Mouse (Mus musculus): ENCODE results near the gene Zfp26. TPM values are rescaled to one million over a fixed set of nuclear protein-coding genes. Genes with fewer than 3 reads are reported as not detected.

Gene Zfp26
- 1 to 10 TPM; 7.6 to 8.5 TPM for total RNA-seq (2021)
- long read RNA-seq, experiment 1, full-length matches to known transcripts, result 1 of 2 reads
- long read RNA-seq, experiment 1, partial matches to known transcripts, result 0 of 2 reads
- long read RNA-seq, experiment 1, other reads (novel, unspliced or antisense), result 1 of 2 reads
- long read RNA-seq, experiment 2, full-length matches to known transcripts, result 1 of 3 reads
- long read RNA-seq, experiment 2, partial matches to known transcripts, result 0 of 3 reads
- long read RNA-seq, experiment 2, other reads (novel, unspliced or antisense), result 2 of 3 reads

DNA sequence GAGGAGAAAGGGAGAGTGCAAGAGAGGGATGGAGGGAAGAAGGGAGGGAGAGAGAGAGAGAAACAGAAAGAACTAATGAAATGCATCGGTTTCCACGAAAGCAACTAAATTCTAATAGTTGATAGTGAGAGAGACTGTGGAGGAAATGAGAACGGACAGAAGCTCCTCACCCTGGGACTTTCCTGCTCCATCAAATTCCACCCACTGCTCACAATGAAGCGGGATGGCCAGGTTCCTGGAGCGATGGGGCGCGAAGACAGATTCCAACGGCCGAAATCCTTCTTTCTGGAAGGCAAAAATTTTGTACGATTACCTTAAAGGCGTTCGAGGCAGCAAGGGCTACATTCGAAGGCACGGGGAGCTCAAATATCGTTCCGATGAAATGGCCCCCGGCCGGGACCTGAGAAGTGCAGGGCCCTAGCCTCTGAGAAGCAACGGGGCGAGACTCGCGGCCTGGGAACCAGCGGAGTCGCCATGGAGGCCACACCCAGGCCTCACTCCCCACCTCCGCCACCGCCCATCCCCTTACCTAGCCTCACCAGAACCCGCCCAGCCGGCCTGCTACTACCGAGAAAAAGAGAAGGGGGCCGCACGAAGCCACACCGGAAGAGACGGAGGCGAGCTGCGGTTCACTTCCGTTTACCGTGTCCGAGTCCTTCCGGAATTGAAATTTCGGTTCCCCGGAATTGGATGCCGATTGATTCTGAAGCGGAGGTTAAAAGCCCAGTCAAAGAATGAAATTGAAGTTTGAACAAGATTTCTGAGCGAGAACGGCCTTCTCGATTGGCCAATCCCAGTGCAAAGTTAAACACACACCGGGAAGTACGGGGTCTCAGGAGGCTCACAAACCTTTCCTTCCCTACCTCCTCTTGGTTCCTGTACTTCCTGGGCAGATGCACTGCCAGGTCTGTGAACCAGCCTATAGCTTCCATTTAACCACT, at the start of gene Zfp26:
TSS of gene Zfp26 (minus strand) at position 786 of the 941 bp plus-strand sequence.
- peak; percentile 65 for DNase-seq
- intact Hi-C loops (cut with DNase I; ENCODE audit: low total_unique reads), result no loop called here

GRCm38 (mm10) chr9:20509676-20510075, 49.7 kb upstream of the Zfp26 start:
- DNase-seq, result no peak
- intact Hi-C loops (cut with DNase I; ENCODE audit: low total_unique reads), result no loop called here

DNA sequence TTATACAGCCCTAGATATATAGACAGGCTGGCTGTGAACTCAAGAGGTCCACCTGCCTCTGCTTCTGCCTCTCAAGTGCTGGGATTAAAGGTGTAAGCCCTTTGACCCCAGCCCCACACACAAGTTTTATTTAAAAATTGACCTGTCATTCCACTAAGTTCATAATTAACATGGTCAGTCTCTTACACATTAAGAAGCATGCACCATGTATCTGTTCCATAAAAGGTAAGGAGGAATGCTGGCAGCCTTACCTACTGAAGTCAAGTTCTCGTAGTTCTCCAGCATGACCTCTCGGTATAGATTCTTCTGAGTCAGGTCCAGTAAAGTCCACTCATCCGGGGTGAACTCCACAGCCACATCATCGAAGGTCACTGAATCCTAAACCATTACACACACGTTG, 44.8 kb upstream of the Zfp26 start:
- intact Hi-C loops (cut with DNase I; ENCODE audit: low total_unique reads), result no loop called here
- DNase-seq, result no peak

GRCm38 (mm10) chr9:20493281-20493680, 33.3 kb upstream of the Zfp26 start:
- no peak for DNase-seq
- intact Hi-C loops (cut with DNase I; ENCODE audit: low total_unique reads), result no loop called here

DNA sequence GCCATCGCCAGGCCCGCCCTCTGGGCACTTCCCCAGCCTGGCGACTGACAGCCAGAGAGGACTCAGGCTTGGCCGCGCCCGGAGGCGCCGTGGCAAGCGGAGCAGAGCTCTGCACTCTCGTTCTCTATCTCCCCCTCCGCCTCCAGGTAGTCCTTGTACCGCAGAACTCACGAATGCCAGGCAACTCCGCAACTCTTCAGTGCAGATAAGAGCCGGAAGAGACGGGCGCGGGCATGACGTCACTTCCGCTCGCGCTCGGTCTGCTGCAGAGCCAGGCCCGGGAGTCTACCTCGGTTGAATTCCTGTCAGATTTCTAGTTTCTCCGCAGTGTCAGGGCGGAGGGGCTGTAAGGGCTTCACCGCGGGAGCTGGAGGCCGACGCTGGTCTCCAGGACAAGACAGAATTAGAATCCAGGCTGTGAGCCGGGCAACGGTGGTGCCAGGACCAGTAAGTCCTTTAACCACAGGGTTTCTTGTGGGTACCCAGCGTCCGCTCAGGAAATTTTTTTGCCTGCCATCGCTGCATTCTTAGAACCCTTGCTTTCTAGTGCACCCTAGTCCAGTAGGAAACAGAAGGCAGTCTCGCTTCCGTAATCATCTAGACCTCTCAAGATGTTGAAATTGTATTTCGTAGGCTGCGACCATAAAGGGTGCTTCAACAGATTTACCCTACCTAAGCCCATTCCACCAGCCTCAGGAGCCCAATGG, 32.7 kb upstream of the Zfp26 start, which contains the start of gene Zfp426:
TSS of gene Zfp426 (minus strand) at position 220 of the 707 bp plus-strand sequence.
- intact Hi-C loops (cut with DNase I; ENCODE audit: low total_unique reads), result no loop called here
- peak; percentile 77 for DNase-seq

- no peak for DNase-seq
- intact Hi-C loops (cut with DNase I; ENCODE audit: low total_unique reads), result no loop called here
These were observed 32.0 kb upstream of the Zfp26 start for GRCm38 (mm10) chr9:20491858-20492526.

DNA sequence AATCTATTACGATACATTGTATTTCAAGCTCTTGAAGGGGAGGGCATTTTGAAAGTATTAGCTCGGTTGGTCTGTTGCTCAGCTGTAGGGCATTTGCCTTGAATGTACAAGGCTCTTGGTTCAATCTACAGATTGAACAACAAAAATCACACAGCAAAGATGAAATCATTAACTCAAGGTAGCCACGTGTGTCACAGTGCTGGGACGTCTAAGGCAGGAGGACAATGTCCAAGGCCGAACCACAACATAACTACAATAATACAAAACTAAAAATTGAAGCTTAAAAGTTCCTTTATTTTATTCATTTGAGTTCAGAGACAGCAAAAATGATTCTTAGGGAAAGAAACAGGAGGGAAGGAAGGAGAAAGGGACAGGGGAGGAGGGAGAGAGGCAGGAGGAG, 29.6 kb upstream of the Zfp26 start:
- no peak for DNase-seq

DNA sequence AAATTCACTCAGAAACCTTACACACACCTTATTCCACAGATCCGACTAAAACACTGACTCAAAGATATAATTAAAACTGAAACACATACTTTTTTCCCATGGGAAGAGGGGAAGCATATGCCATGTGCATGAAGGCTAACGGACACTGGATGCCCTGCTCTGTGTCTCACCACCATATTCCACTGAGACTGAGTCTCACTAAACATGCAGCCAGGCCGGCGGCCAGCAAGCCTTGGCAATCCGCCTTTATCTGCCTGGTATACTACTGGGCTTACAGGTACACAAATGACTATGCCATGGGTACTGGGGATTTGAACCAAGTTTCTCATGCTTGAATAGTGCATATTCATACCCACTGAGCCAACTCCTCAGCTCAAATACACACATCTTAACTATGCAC, 19.4 kb upstream of the Zfp26 start:
- no peak for DNase-seq
- intact Hi-C loops (cut with DNase I; ENCODE audit: low total_unique reads), result no loop called here

More for the DNA sequence above, 29.6 kb upstream of the Zfp26 start:
- intact Hi-C loops (cut with DNase I; ENCODE audit: low total_unique reads), result no loop called here

GRCm38 (mm10) chr9:20476632-20477031, 16.7 kb upstream of the Zfp26 start:
- DNase-seq, result no peak
- intact Hi-C loops (cut with DNase I; ENCODE audit: low total_unique reads), result no loop called here

DNA sequence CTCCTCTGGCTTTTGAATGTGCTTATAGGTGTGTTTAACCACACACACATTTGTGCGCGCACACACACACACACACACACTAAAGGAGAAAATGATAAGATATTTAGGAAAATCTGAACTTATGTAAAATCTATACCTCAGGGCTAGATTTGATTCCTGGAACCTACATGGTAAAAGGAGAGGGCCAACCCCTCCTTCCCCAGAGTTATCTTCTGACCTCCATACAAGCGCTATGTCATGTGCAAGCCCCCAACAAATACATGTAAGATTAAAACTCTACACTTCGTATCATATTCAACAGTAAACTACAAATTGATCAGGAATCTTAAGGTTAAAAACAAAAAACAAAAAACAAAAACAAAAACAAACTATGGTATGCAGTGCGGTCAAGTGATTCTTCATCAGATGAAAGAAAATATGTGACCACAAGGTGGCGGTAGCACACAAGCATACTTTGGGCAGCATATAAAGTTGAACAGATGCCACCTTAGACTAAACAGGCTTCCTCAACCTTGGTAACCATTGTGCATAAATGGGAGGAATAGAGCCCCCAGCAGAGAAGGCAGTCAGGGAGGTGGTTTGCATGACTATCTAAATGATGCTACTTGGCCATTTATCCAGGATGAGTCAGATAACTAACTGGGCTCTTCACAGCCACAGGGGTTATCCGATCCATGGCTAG, 6.9 kb upstream of the Zfp26 start:
- DNase-seq, result peak; percentile 37
- intact Hi-C loops (cut with DNase I; ENCODE audit: low total_unique reads), result loop anchor here (5.0 kb wide), 1 partner anchor 80 kb away; no protein-coding TSS in a partner anchor

DNA sequence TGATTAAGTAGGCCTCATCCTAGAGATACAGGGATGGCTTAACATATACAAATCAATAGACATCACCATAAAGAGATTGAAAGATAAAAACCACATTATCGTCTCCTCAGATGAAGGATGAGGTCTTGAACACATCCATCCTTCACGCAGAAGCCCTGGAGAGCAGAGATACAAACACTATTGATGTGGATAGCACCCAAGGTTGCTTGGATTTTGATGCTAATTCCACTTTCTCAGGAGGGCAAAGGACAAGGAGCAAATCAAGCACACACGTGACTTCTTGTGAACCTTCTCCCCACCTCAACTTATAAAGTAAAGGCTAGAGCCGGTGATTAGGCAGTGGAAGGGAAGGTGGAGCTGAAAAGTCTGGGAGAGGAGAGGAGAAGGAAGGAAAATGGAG, 6.3 kb downstream of the Zfp26 start:
- intact Hi-C loops (cut with DNase I; ENCODE audit: low total_unique reads), result no loop called here
- DNase-seq, result no peak

- no peak for DNase-seq
- intact Hi-C loops (cut with DNase I; ENCODE audit: low total_unique reads), result no loop called here
These were observed 8.5 kb downstream of the Zfp26 start for GRCm38 (mm10) chr9:20451493-20451892.

DNA sequence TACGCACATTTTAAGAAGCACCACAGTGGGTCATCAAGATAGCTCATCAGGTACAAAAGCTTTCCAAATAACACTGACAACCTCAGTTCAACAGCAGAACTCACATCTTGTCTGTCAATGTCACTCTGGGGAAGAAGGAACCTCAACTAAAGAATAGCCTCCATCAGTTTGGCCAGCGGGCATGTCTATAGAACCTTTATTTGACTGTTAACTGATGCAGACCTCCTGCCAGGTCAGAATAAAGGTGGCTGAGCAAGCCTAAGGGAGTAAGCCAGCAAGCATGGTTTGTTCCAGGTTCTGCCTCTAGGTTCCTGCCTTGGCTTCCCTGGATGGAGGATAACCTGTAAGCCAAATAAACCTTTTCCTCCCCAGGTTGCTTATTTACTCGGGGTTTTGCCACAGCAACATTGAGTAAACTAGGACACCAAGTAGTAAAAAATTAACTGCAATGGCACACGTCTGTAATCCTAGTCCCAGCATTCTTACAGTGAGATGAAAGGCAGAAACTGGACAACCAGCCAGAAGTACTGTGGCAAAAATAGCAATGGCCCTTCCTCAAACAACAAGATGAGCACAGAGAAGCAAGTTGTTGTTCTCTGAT, 16.7 kb downstream of the Zfp26 start:
- intact Hi-C loops (cut with DNase I; ENCODE audit: low total_unique reads), result no loop called here
- DNase-seq, result no peak

GRCm38 (mm10) chr9:20430004-20430403, 30.0 kb downstream of the Zfp26 start:
- no peak for DNase-seq
- intact Hi-C loops (cut with DNase I; ENCODE audit: low total_unique reads), result no loop called here

DNA sequence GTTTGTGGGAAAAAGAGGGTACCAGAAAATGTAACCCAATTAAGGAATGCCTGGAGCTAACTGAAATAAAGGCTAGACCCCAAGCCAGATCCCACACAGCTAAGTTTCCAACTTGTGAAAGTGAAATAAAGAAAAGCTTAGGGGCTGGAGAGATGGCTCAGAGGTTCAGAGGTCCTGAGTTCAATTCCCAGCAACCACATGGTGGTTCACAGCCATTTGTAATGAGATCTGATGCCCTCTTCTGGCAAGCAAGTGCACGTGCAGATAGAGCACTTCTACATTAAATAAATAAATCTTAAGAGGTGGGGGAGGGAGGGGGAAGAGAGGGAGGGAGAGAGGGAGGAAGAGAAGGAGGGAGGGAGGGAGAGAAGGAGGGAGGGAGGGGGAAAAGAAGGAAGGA, 48.5 kb downstream of the Zfp26 start:
- no peak for DNase-seq
- intact Hi-C loops (cut with DNase I; ENCODE audit: low total_unique reads), result no loop called here

DNA sequence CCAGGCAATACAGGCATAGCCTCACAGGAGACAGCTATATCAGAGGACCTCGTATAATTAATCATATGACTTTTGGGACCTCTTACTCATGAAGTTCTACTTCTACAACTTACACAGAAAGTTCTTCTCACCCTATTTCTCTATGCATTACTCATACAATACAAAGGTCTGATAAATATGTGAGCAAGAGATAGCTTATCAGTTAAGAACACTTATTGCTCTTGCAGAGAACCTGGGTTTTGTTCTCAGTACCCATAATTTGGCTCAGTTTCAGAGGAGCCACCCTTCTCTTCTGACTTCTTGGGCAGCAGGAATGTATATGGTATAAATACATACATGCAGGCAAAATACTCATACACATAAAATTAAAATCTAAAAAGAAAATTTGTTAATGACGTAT, 50.6 kb downstream of the Zfp26 start:
- intact Hi-C loops (cut with DNase I; ENCODE audit: low total_unique reads), result no loop called here
- DNase-seq, result no peak

DNA sequence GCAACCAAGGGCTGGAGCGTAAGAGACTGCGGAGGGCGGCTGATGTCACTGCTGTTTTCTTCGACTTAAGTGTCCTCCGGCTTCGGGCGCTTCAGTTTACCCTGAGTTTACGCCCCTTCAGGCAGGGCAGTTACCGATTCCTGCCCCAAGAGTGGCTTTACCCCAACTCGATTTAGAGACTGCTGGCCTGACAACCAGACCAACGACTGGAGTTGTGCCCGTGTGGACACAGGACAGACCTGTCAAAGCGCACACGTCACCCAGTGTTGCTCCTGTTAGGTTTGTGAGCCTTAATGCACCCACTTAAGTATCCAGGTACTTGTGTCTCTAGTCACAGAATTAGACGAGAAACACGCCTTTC, 74.6 kb downstream of the Zfp26 start:
- DNase-seq, result no peak
- intact Hi-C loops (cut with DNase I; ENCODE audit: low total_unique reads), result no loop called here

GRCm38 (mm10) chr9:20384532-20385342, 75.2 kb downstream of the Zfp26 start, which contains the start of gene Zfp560:
Gene Zfp560, minus strand, starts transcription at chr9:20385177.
- intact Hi-C loops (cut with DNase I; ENCODE audit: low total_unique reads), result no loop called here
- peak; percentile 90 for DNase-seq

All from gastrocnemius, postnatal 14 days (tissue).